31 mouse cellular contexts compared by ENCODE assay signal in the genomic region with DNA sequence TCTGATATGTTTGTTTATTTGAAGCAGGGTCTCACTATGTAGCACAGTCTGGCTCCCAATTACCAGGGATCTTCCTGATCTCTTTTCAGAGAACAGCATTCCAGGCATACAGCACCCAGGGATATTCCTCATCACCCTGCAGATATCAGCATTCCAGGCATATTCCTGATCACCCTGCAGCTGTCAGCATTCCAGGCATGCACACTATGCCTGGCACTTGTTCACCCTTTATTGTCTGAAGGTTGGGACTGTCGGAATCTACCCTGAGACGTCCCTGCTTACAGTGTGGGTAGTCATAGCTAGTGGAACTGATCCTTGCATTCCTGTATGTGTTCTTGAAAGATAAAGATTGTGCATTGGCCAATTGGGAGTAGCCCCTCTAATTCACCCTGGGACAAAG.
DNase-seq lines count a peak whose midpoint lies in the region; ATAC-seq lines count a peak whose summit lies in the region.
"Had no signal": no experiment of that assay in that cellular context is flagged by ENCODE, and none has a peak within 500 bp of the region (broad histone marks: within the 10 kb centered on the region; RNA-seq: fewer than 3 reads in every experiment).

No protein-coding gene starts in this region.

- no peaks in the 10 kb centered on the region for H3K27me3 ChIP-seq in heart, embryonic 16.5 days (ENCODE audit: control insufficient read depth, insufficient read depth, low read length)
- H3K27me3 ChIP-seq: hindbrain, embryonic 12.5 days; intestine, embryonic 15.5 days; limb, embryonic 15.5 days; liver, embryonic 15.5 days; lung, embryonic 15.5 days; neural tube, embryonic 12.5 days had no signal

- H3K9ac ChIP-seq in heart, embryonic 16.5 days (ENCODE audit: low read length), result no peak overlapping the region
- H3K9ac ChIP-seq: hindbrain, embryonic 12.5 days; intestine, embryonic 15.5 days; limb, embryonic 15.5 days; liver, embryonic 15.5 days; lung, embryonic 15.5 days; neural tube, embryonic 12.5 days had no signal

- 14% methylated on average over 2 of the region's 2 CpGs for WGBS in heart, embryonic 16.5 days

- H3K36me3 ChIP-seq in heart, embryonic 16.5 days (ENCODE audit: control insufficient read depth, insufficient read depth), result no peaks in the 10 kb centered on the region
- H3K36me3 ChIP-seq: G1E; hindbrain, embryonic 12.5 days; intestine, embryonic 15.5 days; limb, embryonic 15.5 days; liver, embryonic 15.5 days; lung, embryonic 15.5 days; neural tube, embryonic 12.5 days had no signal

- ATAC-seq in heart, embryonic 16.5 days (replicated peaks; ENCODE audit: extremely low read depth, insufficient read depth, low FRiP score), result peak; percentile 67; the same call in 1 of the 2 replicates
- ATAC-seq: activated CD4-positive, CD25-positive, alpha-beta regulatory T cell, adult 4 months; forebrain, embryonic 14.5 days; hindbrain, postnatal 0 days; intestine, embryonic 15.5 days; midbrain, embryonic 16.5 days had no signal

- no peak overlapping the region for H3K4me3 ChIP-seq in heart, embryonic 16.5 days (ENCODE audit: low read length)
- H3K4me3 ChIP-seq: hindbrain, embryonic 12.5 days; intestine, embryonic 15.5 days; layer of hippocampus, adult 2 months; limb, embryonic 15.5 days; liver, embryonic 15.5 days; lung, embryonic 15.5 days; neural tube, embryonic 12.5 days had no signal

- DNase-seq in heart, adult 11 months, result peak; percentile 78
- DNase-seq in heart, adult 8-10 months (ENCODE audit: low spot score), result no peak
- no peak for DNase-seq in heart, postnatal 36 days
- DNase-seq in Muller cell, postnatal 12 days (ENCODE audit: inconsistent ontology term), result peak; percentile 91
- peak; percentile 5 for DNase-seq in heart, postnatal 4 days
- DNase-seq in thymus, postnatal 36 days, result no peak
- DNase-seq: adrenal gland, adult 2 months; adrenal gland, postnatal 36 days; cerebellum, adult 2 months; cerebellum, postnatal 14 days; gastrocnemius, postnatal 25 days; kidney, adult 2 months; kidney, postnatal 36 days; lung, postnatal 36 days; right cerebral cortex, adult 18-20 months; spleen, adult 18-20 months; thymus, postnatal 14 days had no signal

- H3K27ac ChIP-seq in heart, embryonic 16.5 days (ENCODE audit: low read length), result no peak overlapping the region; the same call in 1 of the 2 replicates
- H3K27ac ChIP-seq: hindbrain, embryonic 12.5 days; hindbrain, postnatal 0 days; intestine, embryonic 15.5 days; layer of hippocampus, adult 2 months; limb, embryonic 15.5 days; liver, embryonic 15.5 days; lung, embryonic 15.5 days; neural tube, embryonic 12.5 days had no signal

- H3K9me3 ChIP-seq in heart, embryonic 16.5 days (replicated peaks; ENCODE audit: control insufficient read depth, low read length), result no peaks in the 10 kb centered on the region
- H3K9me3 ChIP-seq: G1E; hindbrain, embryonic 12.5 days; intestine, embryonic 15.5 days; limb, embryonic 15.5 days; liver, embryonic 15.5 days; lung, embryonic 15.5 days; neural tube, embryonic 12.5 days had no signal

- H3K4me1 ChIP-seq in heart, embryonic 16.5 days (ENCODE audit: control insufficient read depth, insufficient read depth, low read length), result peaks cover 8% of the 10 kb centered on the region
- H3K4me1 ChIP-seq: hindbrain, embryonic 12.5 days; intestine, embryonic 15.5 days; limb, embryonic 15.5 days; liver, embryonic 15.5 days; lung, embryonic 15.5 days; neural tube, embryonic 12.5 days had no signal

- intact Hi-C loops in heart, postnatal 36 days (cut with DNase I), result no loop called here

- H3K4me2 ChIP-seq in heart, embryonic 16.5 days (ENCODE audit: low read depth, low read length), result no peak overlapping the region
- H3K4me2 ChIP-seq: hindbrain, embryonic 12.5 days; intestine, embryonic 15.5 days; limb, embryonic 15.5 days; liver, embryonic 15.5 days; lung, embryonic 15.5 days; midbrain, embryonic 11.5 days; neural tube, embryonic 12.5 days had no signal

Comparison
In these comparisons a context has a peak if more than half of its experiments do, and no peak if none do; other contexts are left out.
1. DNase-seq: peak in heart, adult 11 months (single experiment), Muller cell, postnatal 12 days (single experiment) and heart, postnatal 4 days (single experiment); none in heart, adult 8-10 months (single experiment), heart, postnatal 36 days (0 of 2) and thymus, postnatal 36 days (0 of 2).